Mouse (Mus musculus): ENCODE results near the gene Pdss2. TPM values are rescaled to one million over a fixed set of nuclear protein-coding genes. Genes with fewer than 3 reads are reported as not detected.

Pdss2 gene
- polyA plus RNA-seq, 1 experiment from 2014 or later, result 15.1 TPM

DNA sequence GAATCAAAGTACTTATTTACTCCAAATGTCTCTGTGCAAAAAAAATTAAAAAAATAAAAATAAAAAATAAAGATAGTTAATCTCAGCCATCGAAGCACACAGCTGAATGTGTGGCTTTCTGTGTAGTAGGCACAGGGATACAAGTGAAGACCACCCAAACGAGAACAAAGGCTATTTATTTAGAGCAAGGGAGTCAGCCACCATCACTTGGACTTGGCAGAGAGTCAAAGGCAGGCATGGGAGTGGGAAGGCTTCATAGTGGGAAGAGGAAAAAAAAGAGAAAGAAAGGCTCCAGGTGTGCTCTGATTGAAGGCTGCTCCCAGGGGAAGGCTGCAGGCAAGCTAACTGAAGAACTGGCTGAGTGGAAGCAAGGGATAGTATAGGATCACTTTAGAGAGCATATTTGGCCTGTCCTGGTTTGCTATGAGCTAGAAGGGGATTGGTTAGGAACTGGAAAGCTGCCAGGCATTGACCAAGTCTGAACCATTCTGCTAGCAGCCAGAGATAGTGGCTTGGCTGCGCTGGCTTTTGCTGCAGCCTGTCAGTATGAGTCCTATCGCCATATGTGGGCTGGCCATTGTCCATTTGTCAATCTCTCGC is 40.9 kb upstream of the Pdss2 start:
- Histone ChIP-seq H3K4me1 (replicated peaks; ENCODE audit: control insufficient read depth, insufficient read depth, low read length) (no peaks in the 10 kb centered on the region; the same call in 1 of the 2 replicates), H3K4me3 (ENCODE audit: low read depth, low read length) (no peak overlapping the region), H3K27ac (ENCODE audit: low read depth, low read length) (no peak overlapping the region), H3K36me3 (ENCODE audit: control insufficient read depth, insufficient read depth, low read length) (no peaks in the 10 kb centered on the region), H3K4me2 (ENCODE audit: low read depth, low read length, severe bottlenecking) (no peak overlapping the region), H3K27me3 (ENCODE audit: control insufficient read depth, insufficient read depth, low read length) (peaks cover 7% of the 10 kb centered on the region), H3K9me3 (ENCODE audit: control insufficient read depth, low read length) (no peaks in the 10 kb centered on the region), H3K9ac (ENCODE audit: low read length) (no peak overlapping the region)
- 61% methylated on average over 5 of the region's 5 CpGs for WGBS
- ATAC-seq (replicated peaks; ENCODE audit: low FRiP score) (no peak), DNase-seq (ENCODE audit: low spot score) (no peak)

DNA sequence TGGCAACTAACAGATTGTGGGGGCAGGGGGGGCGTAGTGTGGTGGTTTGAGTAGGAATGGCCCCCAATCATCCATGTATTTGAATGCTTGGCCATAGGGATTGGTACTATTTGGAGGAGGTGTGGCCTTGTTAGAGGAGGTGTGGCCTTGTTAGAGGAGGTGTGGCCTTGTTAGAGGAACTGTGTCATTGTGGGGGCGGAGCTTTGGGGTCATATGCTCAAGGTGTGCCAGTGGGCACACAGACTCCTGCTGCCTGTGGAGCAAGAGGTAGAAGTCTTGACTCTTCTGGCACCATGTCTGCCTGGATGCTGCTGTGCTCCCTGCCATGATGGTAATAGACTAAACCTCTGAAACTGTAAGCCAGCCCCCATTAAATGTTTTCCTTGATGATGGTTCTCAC is 21.1 kb upstream of the Pdss2 start:
- DNase-seq (ENCODE audit: low spot score) (no peak), ATAC-seq (replicated peaks; ENCODE audit: low FRiP score) (no peak)
- Histone ChIP-seq H3K4me3 (ENCODE audit: low read depth, low read length) (no peak overlapping the region), H3K9me3 (ENCODE audit: control insufficient read depth, low read length) (no peaks in the 10 kb centered on the region), H3K9ac (ENCODE audit: low read length) (no peak overlapping the region), H3K4me1 (replicated peaks; ENCODE audit: control insufficient read depth, insufficient read depth, low read length) (no peaks in the 10 kb centered on the region), H3K36me3 (ENCODE audit: control insufficient read depth, insufficient read depth, low read length) (no peaks in the 10 kb centered on the region), H3K27ac (ENCODE audit: low read depth, low read length) (no peak overlapping the region), H3K27me3 (ENCODE audit: control insufficient read depth, insufficient read depth, low read length) (no peaks in the 10 kb centered on the region), H3K4me2 (ENCODE audit: low read depth, low read length, severe bottlenecking) (no peak overlapping the region)
- WGBS, result 100% methylated on average over 2 of the region's 2 CpGs

DNA sequence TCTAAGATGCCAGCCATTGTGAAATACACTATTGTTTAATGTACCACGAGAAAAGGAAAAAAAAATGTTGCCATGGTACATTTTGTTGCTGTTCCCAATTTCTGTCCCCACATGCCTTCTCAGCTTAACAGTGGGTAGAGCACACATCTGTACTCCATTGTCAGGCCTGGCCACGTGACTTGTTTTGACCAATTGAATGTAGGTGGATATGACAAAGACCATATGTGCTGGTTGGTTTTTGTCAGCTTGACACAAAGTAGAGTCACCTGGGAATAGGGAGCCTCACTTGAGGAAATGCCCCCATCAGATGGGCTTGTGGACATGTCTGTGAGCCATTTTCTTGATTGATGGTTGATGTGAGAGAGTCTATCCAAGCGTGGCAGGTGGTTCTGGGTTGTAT is 17.4 kb upstream of the Pdss2 start:
- Histone ChIP-seq H3K27ac (ENCODE audit: low read depth, low read length) (no peak overlapping the region), H3K4me1 (replicated peaks; ENCODE audit: control insufficient read depth, insufficient read depth, low read length) (no peaks in the 10 kb centered on the region), H3K27me3 (ENCODE audit: control insufficient read depth, insufficient read depth, low read length) (no peaks in the 10 kb centered on the region), H3K9ac (ENCODE audit: low read length) (no peak overlapping the region), H3K9me3 (ENCODE audit: control insufficient read depth, low read length) (no peaks in the 10 kb centered on the region), H3K4me2 (ENCODE audit: low read depth, low read length, severe bottlenecking) (no peak overlapping the region), H3K4me3 (ENCODE audit: low read depth, low read length) (no peak overlapping the region), H3K36me3 (ENCODE audit: control insufficient read depth, insufficient read depth, low read length) (no peaks in the 10 kb centered on the region)
- 95% methylated on average over 3 of the region's 3 CpGs for WGBS
- DNase-seq (ENCODE audit: low spot score) (no peak), ATAC-seq (replicated peaks; ENCODE audit: low FRiP score) (no peak)

DNA sequence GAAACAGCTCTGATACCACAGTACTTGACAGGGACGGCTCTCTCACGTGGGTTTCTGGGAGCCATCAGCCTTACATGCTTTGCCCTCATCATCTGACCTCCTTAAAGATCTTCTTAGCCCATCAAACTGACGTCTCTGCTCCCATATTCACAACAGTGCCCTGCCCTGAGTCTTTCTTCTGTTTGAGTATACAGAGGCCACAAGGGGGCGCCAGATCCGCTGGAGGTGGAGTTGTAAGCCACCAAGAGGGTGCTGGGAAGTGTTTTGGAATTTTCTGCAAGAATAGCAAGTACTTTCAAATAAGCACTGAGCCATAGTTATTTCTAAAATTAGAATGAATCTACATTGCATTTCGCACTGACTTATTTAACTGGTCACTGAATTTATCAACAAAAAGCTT is 9.4 kb upstream of the Pdss2 start:
- WGBS, result 31% methylated on average over 6 of the region's 6 CpGs
- peak; percentile 65 for DNase-seq (ENCODE audit: low spot score)
- no peaks in the 10 kb centered on the region for H3K4me1 ChIP-seq (replicated peaks; ENCODE audit: control insufficient read depth, insufficient read depth, low read length)
- H3K9me3 ChIP-seq (ENCODE audit: control insufficient read depth, low read length), result no peaks in the 10 kb centered on the region
- H3K4me3 ChIP-seq (ENCODE audit: low read depth, low read length), result no peak overlapping the region
- ATAC-seq (replicated peaks; ENCODE audit: low FRiP score), result no peak
- no peaks in the 10 kb centered on the region for H3K27me3 ChIP-seq (ENCODE audit: control insufficient read depth, insufficient read depth, low read length)
- H3K27ac ChIP-seq (ENCODE audit: low read depth, low read length), result no peak overlapping the region
- H3K4me2 ChIP-seq (ENCODE audit: low read depth, low read length, severe bottlenecking), result no peak overlapping the region
- no peaks in the 10 kb centered on the region for H3K36me3 ChIP-seq (ENCODE audit: control insufficient read depth, insufficient read depth, low read length)
- no peak overlapping the region for H3K9ac ChIP-seq (ENCODE audit: low read length)

GRCm38 (mm10) chr10:43217361-43217900 is 3.9 kb upstream of the Pdss2 start:
- no peak for DNase-seq (ENCODE audit: low spot score)

DNA sequence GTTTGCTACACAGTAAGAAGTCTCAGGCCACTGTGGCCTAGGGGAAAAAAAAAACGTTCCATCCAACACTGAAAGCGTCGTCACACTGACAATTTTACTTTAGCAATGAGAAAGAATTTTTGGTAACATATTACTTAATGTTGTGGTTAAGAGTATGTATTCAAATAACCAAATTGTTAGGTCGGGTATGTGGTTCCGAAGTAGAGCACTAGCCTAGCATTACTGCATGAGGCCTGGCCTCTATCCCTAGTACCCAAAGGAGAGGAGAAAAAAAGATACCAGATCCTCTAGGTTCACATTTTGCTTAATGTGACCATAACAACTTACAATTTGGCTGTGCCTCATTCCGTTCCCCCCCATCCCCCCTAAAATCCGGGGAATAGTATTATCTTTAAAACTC is 807 bp upstream of the Pdss2 start:
- H3K27me3 ChIP-seq (ENCODE audit: control insufficient read depth, insufficient read depth, low read length), result no peaks in the 10 kb centered on the region
- ATAC-seq (replicated peaks; ENCODE audit: low FRiP score) (no peak), DNase-seq (ENCODE audit: low spot score) (no peak)
- peak overlapping the region; percentile 96 for H3K9ac ChIP-seq (ENCODE audit: low read length)
- H3K27ac ChIP-seq (ENCODE audit: low read depth, low read length), result peak overlapping the region; percentile 70; the same call in 1 of the 2 replicates
- H3K4me3 ChIP-seq (ENCODE audit: low read depth, low read length), result peak overlapping the region; percentile 88
- 21% methylated on average over 7 of the region's 7 CpGs for WGBS
- no peaks in the 10 kb centered on the region for H3K9me3 ChIP-seq (ENCODE audit: control insufficient read depth, low read length)
- H3K4me1 ChIP-seq (replicated peaks; ENCODE audit: control insufficient read depth, insufficient read depth, low read length), result no peaks in the 10 kb centered on the region
- H3K4me2 ChIP-seq (ENCODE audit: low read depth, low read length, severe bottlenecking), result peak overlapping the region; percentile 91
- H3K36me3 ChIP-seq (ENCODE audit: control insufficient read depth, insufficient read depth, low read length), result no peaks in the 10 kb centered on the region

More at GRCm38 (mm10) chr10:43217361-43217900, 3.9 kb upstream of the Pdss2 start:
- H3K27ac ChIP-seq (ENCODE audit: low read depth, low read length), result no peak overlapping the region
- ATAC-seq (replicated peaks; ENCODE audit: low FRiP score), result no peak
- H3K4me1 ChIP-seq (replicated peaks; ENCODE audit: control insufficient read depth, insufficient read depth, low read length), result no peaks in the 10 kb centered on the region
- H3K4me3 ChIP-seq (ENCODE audit: low read depth, low read length), result no peak overlapping the region
- no peaks in the 10 kb centered on the region for H3K27me3 ChIP-seq (ENCODE audit: control insufficient read depth, insufficient read depth, low read length)
- 93% methylated on average over 13 of the region's 13 CpGs for WGBS
- no peak overlapping the region for H3K9ac ChIP-seq (ENCODE audit: low read length)
- H3K9me3 ChIP-seq (ENCODE audit: control insufficient read depth, low read length), result no peaks in the 10 kb centered on the region
- no peak overlapping the region for H3K4me2 ChIP-seq (ENCODE audit: low read depth, low read length, severe bottlenecking)
- H3K36me3 ChIP-seq (ENCODE audit: control insufficient read depth, insufficient read depth, low read length), result no peaks in the 10 kb centered on the region

- Histone ChIP-seq H3K9ac (ENCODE audit: low read length) (peak overlapping the region; percentile 96), H3K9me3 (ENCODE audit: control insufficient read depth, low read length) (no peaks in the 10 kb centered on the region), H3K4me3 (ENCODE audit: low read depth, low read length) (peak overlapping the region; percentile 88), H3K27ac (ENCODE audit: low read depth, low read length) (peak overlapping the region; percentile 50; the same call in 1 of the 2 replicates), H3K4me2 (ENCODE audit: low read depth, low read length, severe bottlenecking) (peak overlapping the region; percentile 91), H3K4me1 (replicated peaks; ENCODE audit: control insufficient read depth, insufficient read depth, low read length) (no peaks in the 10 kb centered on the region), H3K36me3 (ENCODE audit: control insufficient read depth, insufficient read depth, low read length) (no peaks in the 10 kb centered on the region), H3K27me3 (ENCODE audit: control insufficient read depth, insufficient read depth, low read length) (no peaks in the 10 kb centered on the region)
- whole genome bisulfite sequencing, result under 1% methylated on average over 25 of the region's 25 CpGs
- no peak for DNase-seq (ENCODE audit: low spot score)
- ATAC-seq (replicated peaks; ENCODE audit: low FRiP score), result peak; percentile 69
These were observed 373 bp downstream of the Pdss2 start for GRCm38 (mm10) chr10:43221659-43222058.

- DNase-seq (ENCODE audit: low spot score) (no peak), ATAC-seq (replicated peaks; ENCODE audit: low FRiP score) (no peak)
- no peak overlapping the region for H3K27ac ChIP-seq (ENCODE audit: low read depth, low read length)
- H3K4me2 ChIP-seq (ENCODE audit: low read depth, low read length, severe bottlenecking), result no peak overlapping the region
- no peaks in the 10 kb centered on the region for H3K36me3 ChIP-seq (ENCODE audit: control insufficient read depth, insufficient read depth, low read length)
- H3K9me3 ChIP-seq (ENCODE audit: control insufficient read depth, low read length), result no peaks in the 10 kb centered on the region
- H3K4me3 ChIP-seq (ENCODE audit: low read depth, low read length), result no peak overlapping the region
- no peak overlapping the region for H3K9ac ChIP-seq (ENCODE audit: low read length)
- H3K4me1 ChIP-seq (replicated peaks; ENCODE audit: control insufficient read depth, insufficient read depth, low read length), result no peaks in the 10 kb centered on the region
- WGBS, result 92% methylated on average over 2 of the region's 2 CpGs
- no peaks in the 10 kb centered on the region for H3K27me3 ChIP-seq (ENCODE audit: control insufficient read depth, insufficient read depth, low read length)
These were observed 2.1 kb downstream of the Pdss2 start for GRCm38 (mm10) chr10:43223391-43223790.

- Histone ChIP-seq H3K4me3 (ENCODE audit: low read depth, low read length) (no peak overlapping the region), H3K27me3 (ENCODE audit: control insufficient read depth, insufficient read depth, low read length) (no peaks in the 10 kb centered on the region), H3K9ac (ENCODE audit: low read length) (no peak overlapping the region), H3K4me2 (ENCODE audit: low read depth, low read length, severe bottlenecking) (no peak overlapping the region), H3K27ac (ENCODE audit: low read depth, low read length) (no peak overlapping the region), H3K9me3 (ENCODE audit: control insufficient read depth, low read length) (no peaks in the 10 kb centered on the region), H3K36me3 (ENCODE audit: control insufficient read depth, insufficient read depth, low read length) (no peaks in the 10 kb centered on the region), H3K4me1 (replicated peaks; ENCODE audit: control insufficient read depth, insufficient read depth, low read length) (no peaks in the 10 kb centered on the region)
- WGBS, result 92% methylated on average over 1 of the region's 1 CpGs
- DNase-seq (ENCODE audit: low spot score) (no peak), ATAC-seq (replicated peaks; ENCODE audit: low FRiP score) (no peak)
These were observed 5.1 kb downstream of the Pdss2 start for GRCm38 (mm10) chr10:43226391-43226790.
